Mouse (Mus musculus): ENCODE measurements around the gene Pfas. TPM values are rescaled to one million over a fixed set of nuclear protein-coding genes. Genes with fewer than 3 reads are reported as not detected.

The Pfas gene
- 23.6 and 25.0 TPM in 2 replicates for polyA plus RNA-seq (2015; fragmentation: Nextera tagmentation; extraction: Ambion mirVana)

DNA sequence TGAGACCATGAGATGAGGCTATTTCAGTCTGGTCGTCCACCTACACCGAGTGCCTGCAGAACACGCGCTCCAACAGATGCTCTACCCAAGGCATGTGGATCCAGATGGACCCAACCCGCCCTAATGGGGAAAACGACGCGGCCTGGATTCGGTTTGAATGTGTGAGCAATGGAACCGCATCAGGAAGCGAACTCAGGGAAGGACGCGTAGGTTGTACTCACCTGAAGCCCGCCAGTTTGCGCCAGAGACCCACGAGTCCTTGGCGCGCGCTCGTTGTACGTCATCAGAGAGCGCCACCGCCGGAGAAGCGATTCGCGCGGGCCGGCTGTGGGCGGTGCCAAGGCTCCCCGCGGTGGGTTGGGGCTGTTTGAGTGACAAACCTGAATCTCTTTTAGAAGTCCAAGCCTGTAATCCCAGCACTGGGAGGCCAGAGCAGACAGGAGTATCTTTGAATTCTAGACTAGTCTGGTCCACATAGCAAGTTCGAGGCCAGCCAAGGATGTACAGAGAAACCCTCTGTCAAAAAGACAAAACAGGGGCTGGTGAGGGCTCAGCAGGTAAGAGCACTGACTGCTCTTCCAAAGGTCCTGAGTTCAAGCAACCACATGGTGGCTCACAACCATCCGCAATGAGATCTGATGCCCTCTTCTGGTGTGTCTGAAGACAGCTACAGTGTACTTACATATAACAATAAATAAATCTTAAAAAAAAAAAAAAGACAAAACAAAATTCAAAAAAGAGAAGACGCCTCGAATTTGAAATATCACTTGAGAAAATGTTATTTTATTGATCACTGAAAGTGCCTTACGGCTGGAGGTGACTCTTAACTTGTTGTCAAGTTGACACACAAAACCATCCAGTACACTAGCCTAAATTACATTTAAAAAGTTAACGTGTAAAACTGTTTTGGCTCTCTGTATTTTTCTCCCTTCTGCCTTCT, at the start of gene Pfas:
Gene Pfas, minus strand, starts transcription at position 279 of the 940 bp plus-strand sequence.
- peak; percentile 74 for ATAC-seq (ENCODE audit: insufficient number of reproducible peaks, low FRiP score, low TSS enrichment, low read depth)
- 9% methylated on average over 38 of the region's 38 CpGs for WGBS

GRCm38 (mm10) chr11:69053848-69054247, 45.6 kb upstream of the Pfas start:
- 79% methylated on average over 3 of the region's 3 CpGs for WGBS
- no peak for ATAC-seq (ENCODE audit: insufficient number of reproducible peaks, low FRiP score, low TSS enrichment, low read depth)
- Histone ChIP-seq H3K27ac (no peak overlapping the region), H3K9me3 (no peaks in the 10 kb centered on the region), H3K36me3 (peaks cover 27% of the 10 kb centered on the region), H3K9ac (no peak overlapping the region), H3K27me3 (no peaks in the 10 kb centered on the region), H3K4me1 (peaks cover 8% of the 10 kb centered on the region), H3K4me3 (no peak overlapping the region), H3K4me2 (no peak overlapping the region)

More for the DNA sequence above, at the start of gene Pfas:
- H3K9me3 ChIP-seq: no peaks in the 10 kb centered on the region
- H3K4me3 ChIP-seq: peak within 1 kb of the TSS; percentile 61
- H3K27me3 ChIP-seq: no peaks in the 10 kb centered on the region
- peak within 1 kb of the TSS; percentile 74 for H3K27ac ChIP-seq
- peaks cover 1% of the 10 kb centered on the region; the same call in 1 of the 2 replicates for H3K36me3 ChIP-seq
- H3K4me1 ChIP-seq: peaks cover 22% of the 10 kb centered on the region
- peak within 1 kb of the TSS; percentile 59 for H3K4me2 ChIP-seq
- H3K9ac ChIP-seq: peak within 1 kb of the TSS; percentile 51

DNA sequence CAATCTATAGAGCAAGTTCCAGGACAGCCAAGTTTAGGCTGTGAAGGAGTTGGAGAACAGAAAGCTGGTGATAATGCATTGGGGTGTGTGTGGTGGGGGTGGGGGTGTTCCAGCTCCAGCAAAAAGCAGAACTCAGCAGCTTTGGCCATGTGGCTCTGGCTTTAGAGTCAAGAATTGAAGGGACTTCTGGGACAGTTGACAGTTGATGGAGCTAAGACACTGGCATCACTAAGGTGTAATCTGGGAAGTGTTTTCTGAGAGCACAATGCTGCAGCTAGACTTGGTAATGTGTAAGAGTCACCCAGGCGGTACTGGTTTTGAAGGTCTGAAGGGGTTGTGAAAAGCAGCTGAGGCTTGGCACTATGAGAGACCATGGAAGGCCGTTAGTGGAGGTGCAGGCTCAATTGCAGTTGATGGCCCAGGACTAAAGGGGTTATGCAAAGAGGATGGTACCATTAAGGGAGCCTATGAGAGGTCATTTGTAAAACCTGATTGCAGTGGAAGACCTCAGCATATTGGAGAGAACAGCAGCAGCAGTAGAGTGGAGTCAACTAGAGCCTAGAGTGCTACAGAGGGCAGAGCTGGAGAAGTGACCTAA, 44.7 kb upstream of the Pfas start:
- H3K4me2 ChIP-seq: no peak overlapping the region
- H3K27ac ChIP-seq: no peak overlapping the region
- no peaks in the 10 kb centered on the region for H3K9me3 ChIP-seq
- no peak overlapping the region for H3K9ac ChIP-seq
- H3K36me3 ChIP-seq: peaks cover 34% of the 10 kb centered on the region
- 81% methylated on average over 2 of the region's 2 CpGs for WGBS
- H3K4me3 ChIP-seq: no peak overlapping the region
- no peaks in the 10 kb centered on the region for H3K27me3 ChIP-seq
- no peak for ATAC-seq (ENCODE audit: insufficient number of reproducible peaks, low FRiP score, low TSS enrichment, low read depth)
- peaks cover 6% of the 10 kb centered on the region; the same call in 1 of the 2 replicates for H3K4me1 ChIP-seq

GRCm38 (mm10) chr11:69051771-69052170, 43.5 kb upstream of the Pfas start:
- Histone ChIP-seq H3K4me2 (no peak overlapping the region), H3K4me3 (no peak overlapping the region), H3K36me3 (peaks cover 34% of the 10 kb centered on the region), H3K4me1 (peaks cover 18% of the 10 kb centered on the region), H3K9ac (no peak overlapping the region), H3K27ac (no peak overlapping the region), H3K9me3 (no peaks in the 10 kb centered on the region), H3K27me3 (no peaks in the 10 kb centered on the region)
- WGBS: 92% methylated on average over 4 of the region's 4 CpGs
- ATAC-seq (ENCODE audit: insufficient number of reproducible peaks, low FRiP score, low TSS enrichment, low read depth): no peak

- 88% methylated on average over 8 of the region's 8 CpGs for WGBS
- no peak for ATAC-seq (ENCODE audit: insufficient number of reproducible peaks, low FRiP score, low TSS enrichment, low read depth)
- peaks cover 34% of the 10 kb centered on the region for H3K36me3 ChIP-seq
Measured at GRCm38 (mm10) chr11:69050748-69051147, 42.5 kb upstream of the Pfas start.

DNA sequence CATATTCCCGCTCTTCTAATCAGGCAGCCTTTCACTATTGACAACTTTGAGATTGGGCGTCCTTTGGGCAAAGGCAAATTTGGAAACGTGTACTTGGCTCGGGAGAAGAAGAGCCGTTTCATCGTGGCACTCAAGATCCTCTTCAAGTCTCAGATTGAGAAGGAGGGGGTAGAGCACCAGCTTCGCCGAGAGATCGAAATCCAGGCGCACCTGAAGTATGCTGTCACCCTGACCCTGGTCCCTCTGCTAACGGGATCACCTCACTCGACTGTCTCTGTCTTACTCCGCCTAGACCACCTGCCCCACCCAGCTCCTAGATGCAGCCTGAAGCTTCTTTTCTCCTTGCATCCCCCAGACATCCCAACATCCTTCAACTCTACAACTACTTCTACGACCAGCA, 39.9 kb upstream of the Pfas start:
- Histone ChIP-seq H3K9ac (no peak overlapping the region; the same call in 1 of the 2 replicates), H3K36me3 (peaks cover 28% of the 10 kb centered on the region), H3K9me3 (no peaks in the 10 kb centered on the region), H3K27ac (no peak overlapping the region), H3K4me3 (no peak overlapping the region), H3K4me1 (peaks cover 26% of the 10 kb centered on the region), H3K4me2 (no peak overlapping the region), H3K27me3 (no peaks in the 10 kb centered on the region)
- ATAC-seq (ENCODE audit: insufficient number of reproducible peaks, low FRiP score, low TSS enrichment, low read depth): no peak
- WGBS: 91% methylated on average over 14 of the region's 14 CpGs

More at GRCm38 (mm10) chr11:69050748-69051147, 42.5 kb upstream of the Pfas start:
- Histone ChIP-seq H3K27ac (no peak overlapping the region), H3K27me3 (no peaks in the 10 kb centered on the region), H3K9me3 (no peaks in the 10 kb centered on the region), H3K4me2 (no peak overlapping the region), H3K4me3 (no peak overlapping the region), H3K9ac (no peak overlapping the region), H3K4me1 (peaks cover 24% of the 10 kb centered on the region)

DNA sequence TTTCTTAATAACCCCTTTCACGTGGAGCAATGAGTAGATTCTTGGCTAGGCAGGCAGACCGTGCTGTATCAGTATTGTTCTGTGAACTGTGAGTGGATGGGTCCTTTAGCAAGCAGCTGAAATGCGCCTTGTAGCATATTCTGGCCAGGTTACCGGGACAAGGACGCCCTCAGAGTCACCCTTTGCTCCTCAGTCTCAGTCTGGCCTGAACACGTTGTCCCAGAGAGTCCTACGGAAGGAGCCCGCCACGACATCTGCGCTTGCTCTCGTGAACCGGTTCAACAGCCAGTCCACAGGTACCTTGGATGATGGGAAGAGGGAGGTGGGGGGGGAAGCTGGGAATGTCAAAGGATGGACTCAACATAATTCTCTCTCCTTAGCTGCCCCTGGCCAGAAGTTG, 39.3 kb upstream of the Pfas start:
- 87% methylated on average over 12 of the region's 12 CpGs for WGBS
- H3K9ac ChIP-seq: no peak overlapping the region
- H3K4me1 ChIP-seq: peaks cover 26% of the 10 kb centered on the region
- H3K27me3 ChIP-seq: no peaks in the 10 kb centered on the region
- peaks cover 28% of the 10 kb centered on the region for H3K36me3 ChIP-seq
- H3K4me2 ChIP-seq: peak overlapping the region; percentile 93
- H3K4me3 ChIP-seq: no peak overlapping the region
- ATAC-seq (ENCODE audit: insufficient number of reproducible peaks, low FRiP score, low TSS enrichment, low read depth): no peak
- no peaks in the 10 kb centered on the region for H3K9me3 ChIP-seq
- H3K27ac ChIP-seq: no peak overlapping the region

DNA sequence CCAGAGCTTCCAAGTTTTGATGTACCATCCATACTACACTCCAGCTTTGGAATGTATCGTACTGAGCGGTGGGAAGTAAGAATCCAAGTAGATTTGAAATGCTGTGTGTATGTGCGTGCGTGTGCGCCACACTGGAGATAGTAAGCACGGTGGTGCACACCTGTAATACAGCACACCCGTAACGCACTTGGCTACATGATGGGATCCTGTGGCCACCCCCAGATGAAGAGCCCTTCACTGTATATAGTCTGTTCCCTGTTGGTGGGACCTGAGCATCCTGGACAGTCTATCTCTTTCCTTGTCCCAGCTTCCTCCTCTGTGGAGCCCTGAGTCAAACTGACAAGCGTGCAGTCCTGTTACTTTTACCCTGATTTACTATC, 38.1 kb upstream of the Pfas start:
- no peak for ATAC-seq (ENCODE audit: insufficient number of reproducible peaks, low FRiP score, low TSS enrichment, low read depth)
- Histone ChIP-seq H3K4me1 (peaks cover 26% of the 10 kb centered on the region), H3K4me3 (peak overlapping the region; percentile 79), H3K4me2 (peak overlapping the region; percentile 93), H3K9me3 (no peaks in the 10 kb centered on the region), H3K9ac (peak overlapping the region; percentile 49; the same call in 1 of the 2 replicates), H3K27ac (peak overlapping the region; percentile 80; the same call in 1 of the 2 replicates), H3K36me3 (peaks cover 28% of the 10 kb centered on the region), H3K27me3 (no peaks in the 10 kb centered on the region)
- WGBS: 9% methylated on average over 9 of the region's 9 CpGs

DNA sequence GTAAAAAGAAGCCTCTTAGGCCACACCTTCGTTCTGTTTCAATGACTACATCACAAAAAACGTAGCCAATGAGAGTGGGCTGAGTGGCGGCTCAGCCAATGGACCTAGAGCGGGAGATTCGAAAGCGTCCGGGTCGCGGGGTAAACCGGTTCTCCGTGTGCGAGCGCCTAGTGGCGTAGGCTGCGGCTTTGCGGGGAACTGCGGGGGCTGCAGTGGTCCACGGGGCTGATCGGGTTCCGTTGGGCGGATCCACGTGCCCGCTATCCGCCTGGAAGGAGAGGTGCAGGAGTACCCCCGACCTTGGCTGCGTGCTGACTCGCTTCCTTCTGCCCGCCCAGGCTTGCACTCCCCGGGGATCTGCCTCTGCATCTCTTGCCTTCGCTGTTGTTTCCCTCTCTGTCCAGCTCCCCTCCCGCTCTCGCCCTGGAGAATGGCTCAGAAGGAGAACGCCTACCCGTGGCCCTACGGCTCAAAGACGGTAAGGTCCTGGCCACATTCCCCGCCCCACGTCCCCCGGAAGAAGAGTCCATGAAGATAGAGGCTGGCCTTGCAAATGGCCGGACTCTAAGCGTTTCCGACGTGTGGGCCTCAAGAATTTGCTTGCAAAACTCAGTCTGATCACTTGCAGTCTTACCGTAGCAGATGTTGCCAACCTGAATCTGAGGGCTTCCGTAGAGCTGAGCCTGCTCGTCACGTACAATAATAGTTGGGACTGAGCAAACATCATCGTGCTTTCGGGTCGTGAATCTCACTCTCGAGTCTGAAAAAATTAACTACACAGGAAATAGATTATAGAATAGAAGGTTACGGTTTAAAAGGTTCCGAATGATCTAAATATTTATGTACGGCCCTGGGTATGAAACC, 37.5 kb upstream of the Pfas start, which contains the start of gene Aurkb:
Gene Aurkb, plus strand, starts transcription at position 117 of the 864 bp plus-strand sequence.
- ATAC-seq (ENCODE audit: insufficient number of reproducible peaks, low FRiP score, low TSS enrichment, low read depth): peak; percentile 66
- H3K9ac ChIP-seq: peak within 1 kb of the TSS; percentile 49
- under 1% methylated on average over 54 of the region's 54 CpGs for WGBS
- peaks cover 26% of the 10 kb centered on the region for H3K4me1 ChIP-seq
- no peaks in the 10 kb centered on the region for H3K9me3 ChIP-seq
- peak within 1 kb of the TSS; percentile 80 for H3K27ac ChIP-seq
- no peaks in the 10 kb centered on the region for H3K27me3 ChIP-seq
- peak within 1 kb of the TSS; percentile 93 for H3K4me2 ChIP-seq
- H3K4me3 ChIP-seq: peak within 1 kb of the TSS; percentile 79
- H3K36me3 ChIP-seq: peaks cover 24% of the 10 kb centered on the region

DNA sequence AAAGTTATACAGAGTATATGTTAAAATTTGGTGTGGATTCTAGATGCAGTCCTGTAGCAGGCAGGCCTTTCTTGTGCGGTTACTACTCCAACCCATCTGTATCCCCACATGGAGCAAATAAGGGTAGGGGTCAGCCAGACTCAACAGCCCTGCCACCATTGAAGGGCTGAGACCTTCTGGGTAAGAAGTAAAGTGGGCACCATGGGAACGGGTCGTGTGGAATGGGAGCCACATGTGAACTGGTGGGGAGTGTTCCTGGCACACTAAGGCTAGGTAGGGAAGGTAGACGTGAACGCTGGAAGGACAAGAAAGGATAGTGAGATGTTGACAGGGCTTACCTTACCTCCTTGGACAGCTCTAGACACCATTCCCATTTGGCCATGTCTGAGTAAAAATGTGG, 29.9 kb upstream of the Pfas start:
- ATAC-seq (ENCODE audit: insufficient number of reproducible peaks, low FRiP score, low TSS enrichment, low read depth): no peak
- Histone ChIP-seq H3K4me2 (peak overlapping the region; percentile 7; the same call in 1 of the 2 replicates), H3K9me3 (no peaks in the 10 kb centered on the region), H3K27ac (0 out of 2 replicates have a peak overlapping the region, but pooled peaks have one; percentile 90), H3K36me3 (peaks cover 28% of the 10 kb centered on the region), H3K9ac (no peak overlapping the region), H3K27me3 (no peaks in the 10 kb centered on the region), H3K4me3 (peak overlapping the region; percentile 70; the same call in 1 of the 2 replicates), H3K4me1 (peaks cover 32% of the 10 kb centered on the region)
- WGBS: 75% methylated on average over 5 of the region's 5 CpGs

Data from limb, embryonic 15.5 days (tissue).